Mouse (Mus musculus) CH12.LX (cell line): ENCODE data around the gene Rbm15b.

Experiments
- CTCF ChIP-seq, 2 experiments: IDR thresholded peaks in 1 of 2; conservative IDR thresholded peaks in 1 of 2; 2 replicates each; pipeline ENCODE4 v1.5.1; 2011 to 2012; ENCODE audit warnings: low read depth in 2 of 2, low read length in 2 of 2, improper control_type of control experiment in 1 of 2, inconsistent platforms in 1 of 2, mild to moderate bottlenecking in 1 of 2, moderate library complexity in 1 of 2
- E2F4 ChIP-seq: IDR thresholded peaks from 2 replicates; pipeline ENCODE4 v1.6.1; 2011; ENCODE audit warnings: low read depth, low read length, improper control_type of control experiment; ENCODE audit not compliant: insufficient replicate concordance
- ETS1 ChIP-seq: conservative IDR thresholded peaks from 2 replicates; pipeline ENCODE4 v1.6.1; 2012; ENCODE audit warnings: low read depth, mild to moderate bottlenecking, inconsistent platforms, low read length, improper control_type of control experiment, moderate library complexity
- IRF4 ChIP-seq: IDR thresholded peaks from 2 replicates; pipeline ENCODE4 v1.6.1; 2014; ENCODE audit warnings: low read depth, mild to moderate bottlenecking, inconsistent platforms, low read length, improper control_type of control experiment
- POLR2A ChIP-seq: IDR thresholded peaks from 2 replicates; pipeline ENCODE4 v1.6.1; 2011; ENCODE audit warnings: low read depth, mild to moderate bottlenecking, improper control_type of control experiment, low read length
- POLR2AphosphoS2 ChIP-seq: IDR thresholded peaks from 2 replicates; pipeline ENCODE4 v1.6.1; 2011; ENCODE audit warnings: low read depth, low read length, improper control_type of control experiment

GRCm38 (mm10) chr9:106911624-106912023 lies 24.4 kb upstream of the Rbm15b start:
- TF ChIP-seq CTCF (conservative IDR thresholded peaks at IDR 0.05 in 1 of 2, IDR thresholded peaks at IDR 0.05 in 1 of 2; ENCODE audit: low read depth in 2 of 2, low read length in 2 of 2) (no peak), ETS1 (no peak), IRF4 (no peak), POLR2AphosphoS2 (no peak), POLR2A (no peak), E2F4 (no peak)
